Mouse (Mus musculus) right cerebral cortex, postnatal 10 days (tissue): ENCODE data around the gene Gpatch1.

Experiments used
- DNase-seq, 2 experiments: peaks; one replicate each; pipeline ENCODE4 v3.0.0; 2021; ENCODE audit warnings: low spot score in 2 of 2

Gpatch1 gene

DNA sequence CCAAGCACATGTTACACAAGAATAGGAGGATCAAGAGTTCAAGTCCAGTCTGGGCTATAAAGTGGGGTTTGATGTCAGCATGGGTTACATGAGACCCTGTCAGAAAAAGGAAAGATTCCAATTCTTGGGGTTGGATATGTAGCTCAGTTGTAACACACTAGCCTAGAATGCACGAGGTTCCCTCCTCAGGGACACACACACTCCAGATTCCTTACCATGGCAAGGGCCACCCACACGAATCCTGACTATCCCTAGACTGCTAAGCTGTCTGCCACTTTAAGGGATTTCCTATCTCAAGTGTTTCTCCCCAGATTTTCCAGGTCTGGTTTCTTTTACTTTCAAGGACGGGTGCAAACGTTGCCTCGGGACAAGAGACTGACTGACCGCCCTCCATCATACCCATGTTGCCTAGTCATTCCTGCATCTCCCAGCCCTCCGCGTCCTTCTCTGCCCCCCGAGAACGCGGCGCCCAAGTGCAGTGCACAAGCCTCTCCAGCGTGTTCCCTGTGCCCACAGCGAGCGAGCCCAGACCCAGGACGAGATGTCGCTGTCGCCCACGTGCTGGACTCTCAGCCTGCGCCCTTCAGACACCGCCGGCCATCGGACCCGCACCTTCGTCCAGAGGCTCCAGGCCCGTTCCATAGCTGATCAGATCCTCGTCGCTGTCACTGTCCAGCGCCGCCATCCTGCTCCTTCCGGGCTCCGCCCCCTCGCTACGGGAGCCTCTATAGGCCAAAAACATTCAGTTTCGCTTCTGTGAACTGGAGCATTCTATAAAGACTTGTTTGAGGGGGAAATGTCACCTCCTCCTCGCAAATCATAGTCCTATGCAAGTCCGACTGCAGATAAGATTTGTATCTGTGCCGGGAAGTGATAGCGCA lies at the start of gene Gpatch1:
Gpatch1 (minus strand) TSS at position 712 of the 881 bp plus-strand sequence.
- DNase-seq = peak; percentile 96 to 98

DNA sequence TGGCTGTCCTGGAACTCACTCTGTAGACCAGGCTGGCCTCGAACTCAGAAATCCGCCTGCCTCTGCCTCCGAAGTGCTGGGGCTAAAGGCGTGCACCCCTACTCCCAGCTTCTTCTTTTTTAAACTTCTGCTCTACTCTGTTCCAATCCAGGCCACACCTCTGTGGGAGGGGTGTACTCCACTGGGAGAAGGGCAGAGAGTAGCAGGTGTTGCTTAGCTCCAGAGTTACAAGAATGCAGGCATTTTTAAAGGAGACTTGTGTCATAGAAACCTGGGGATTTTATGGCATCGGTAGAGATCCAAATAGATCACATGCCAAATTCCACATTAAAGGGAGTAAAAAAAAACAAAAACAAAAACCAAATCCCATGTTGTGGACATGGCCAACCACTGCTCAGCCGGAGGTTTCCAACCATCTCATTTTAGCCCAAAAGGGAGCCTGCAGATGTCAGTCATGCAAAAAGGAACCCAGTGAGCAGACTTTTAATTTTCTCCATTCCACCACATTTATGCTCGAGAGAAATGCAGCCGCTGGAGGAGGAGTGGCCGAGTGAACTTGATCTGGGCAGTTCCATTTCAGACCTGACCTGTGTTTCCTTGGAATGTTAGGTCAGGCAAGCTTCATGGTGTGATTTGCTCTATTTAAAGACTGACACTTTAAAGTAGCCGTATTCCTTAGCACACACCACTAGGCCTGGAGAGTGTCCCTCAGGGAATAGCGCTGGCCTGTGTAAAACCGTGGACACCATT lies 47.1 kb upstream of the Gpatch1 start:
- no peak for DNase-seq

DNA sequence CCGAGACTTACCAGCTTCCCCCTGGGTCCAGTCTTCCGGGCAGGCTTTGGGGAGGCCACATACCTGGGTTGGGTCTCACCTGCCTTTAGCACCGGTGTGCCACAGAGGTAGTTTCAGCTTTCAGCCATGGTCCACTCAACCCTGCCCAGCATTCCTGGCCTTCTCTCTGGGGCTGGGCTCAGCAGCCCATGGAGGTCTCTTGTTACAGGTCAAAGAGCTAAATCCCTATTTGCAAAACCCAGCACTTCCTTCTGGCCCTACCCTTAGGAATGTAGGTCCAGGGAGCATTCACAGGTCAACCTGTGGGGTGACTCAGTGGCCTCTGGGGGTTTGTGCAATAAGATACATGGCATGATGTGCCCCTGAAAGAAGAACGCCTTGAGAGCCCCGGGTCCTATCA lies 44.6 kb upstream of the Gpatch1 start:
- no peak for DNase-seq

- no peak for DNase-seq
These were observed 44.0 kb upstream of the Gpatch1 start for GRCm38 (mm10) chr7:35362253-35362652.

GRCm38 (mm10) chr7:35357621-35358020 lies 39.4 kb upstream of the Gpatch1 start:
- no peak for DNase-seq

DNA sequence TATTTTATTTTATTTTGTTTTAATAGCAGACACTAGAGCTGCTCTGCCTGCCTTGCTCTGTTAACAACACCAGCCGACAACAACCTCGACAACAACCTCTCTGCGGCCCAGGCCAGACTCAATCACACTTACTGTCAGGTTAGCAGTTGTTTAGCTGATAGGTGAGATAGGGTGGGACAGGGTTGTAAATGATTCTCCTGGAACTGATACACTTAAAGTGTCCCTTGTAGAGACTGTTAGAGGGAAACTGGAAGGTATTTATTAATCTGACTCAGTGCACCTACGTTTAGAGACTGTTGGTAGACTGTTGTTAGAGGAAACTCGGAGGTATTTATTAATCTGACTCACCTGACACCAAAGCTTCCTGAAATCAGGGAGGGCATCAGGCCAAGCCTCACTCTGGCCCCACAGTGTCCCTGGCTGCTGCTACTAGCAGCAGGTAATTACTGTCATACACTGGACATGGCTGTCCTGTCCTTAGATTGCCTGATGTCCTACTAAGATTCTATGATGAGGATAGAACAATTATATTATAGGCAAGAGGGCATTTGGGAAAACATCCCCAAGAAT lies 37.1 kb upstream of the Gpatch1 start:
- no peak for DNase-seq

- DNase-seq = no peak
These were observed 35.1 kb upstream of the Gpatch1 start for GRCm38 (mm10) chr7:35353306-35353705.

GRCm38 (mm10) chr7:35351155-35351554 lies 32.9 kb upstream of the Gpatch1 start:
- DNase-seq = no peak

DNA sequence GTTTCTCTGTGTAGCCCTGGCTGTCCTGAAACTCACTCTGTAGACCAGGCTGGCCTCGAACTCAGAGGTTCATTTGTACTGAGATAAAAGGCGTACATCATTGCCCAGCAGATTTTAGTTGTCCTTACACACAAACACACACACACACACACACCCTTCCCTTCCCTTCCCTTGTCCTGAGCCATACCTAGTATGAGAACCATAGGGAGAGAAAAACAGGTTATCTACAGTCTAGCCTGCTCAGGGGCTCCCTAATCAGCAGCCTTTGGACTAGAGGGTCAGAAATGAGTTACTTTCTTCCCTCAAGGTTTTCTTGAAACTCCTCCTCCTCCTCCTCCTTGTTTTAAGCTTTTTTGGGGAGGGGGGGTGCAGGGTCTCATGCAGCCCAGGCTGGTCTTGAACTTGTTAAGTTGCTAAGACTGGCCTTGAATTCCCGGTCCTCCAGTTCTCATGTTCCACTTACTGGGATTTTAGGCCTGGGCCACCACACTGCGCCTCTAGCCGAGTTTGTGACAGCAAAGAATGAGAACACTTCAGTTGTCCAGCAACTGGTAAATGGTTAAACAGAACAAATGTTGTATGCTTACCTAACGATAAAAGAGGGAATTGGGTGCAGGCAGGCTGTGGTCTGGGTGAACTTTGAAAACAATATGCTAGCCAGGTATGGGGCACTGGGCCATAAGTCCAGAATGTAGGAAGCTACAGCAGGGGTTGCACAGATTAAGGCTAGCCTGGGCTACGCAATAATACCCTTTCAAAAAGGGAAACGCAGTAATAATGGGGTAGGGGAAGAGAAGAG lies 31.8 kb upstream of the Gpatch1 start:
- DNase-seq = no peak

- no peak for DNase-seq
These were observed 30.8 kb upstream of the Gpatch1 start for GRCm38 (mm10) chr7:35349022-35349421.

- DNase-seq = no peak
These were observed 29.9 kb upstream of the Gpatch1 start for GRCm38 (mm10) chr7:35347918-35348700.

DNA sequence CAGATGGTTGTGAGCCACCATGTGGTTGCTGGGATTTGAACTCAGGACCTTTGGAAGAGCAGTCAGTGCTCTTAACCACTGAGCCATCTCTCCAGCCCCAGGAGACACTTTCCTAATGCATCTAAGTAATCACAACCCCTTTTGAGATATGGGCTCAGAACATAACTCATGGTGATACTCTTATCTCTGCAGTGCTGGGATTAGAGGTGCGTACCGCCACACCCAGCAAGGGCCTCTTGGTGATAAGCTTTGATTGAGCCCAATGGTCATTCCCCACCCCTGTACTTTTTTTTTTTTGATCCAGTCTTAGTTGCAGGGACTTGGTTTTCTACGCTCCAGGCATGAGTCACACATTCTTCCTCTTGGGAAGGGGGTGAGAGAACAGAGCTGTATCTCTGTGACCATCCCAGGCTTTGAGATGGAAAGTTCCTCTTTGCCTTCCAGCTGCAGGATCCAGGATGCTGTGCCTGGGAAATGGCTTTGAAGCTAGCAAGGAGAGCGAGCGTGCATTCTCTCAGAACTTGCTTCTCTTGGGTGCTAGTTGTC lies 26.6 kb upstream of the Gpatch1 start:
- no peak for DNase-seq

DNA sequence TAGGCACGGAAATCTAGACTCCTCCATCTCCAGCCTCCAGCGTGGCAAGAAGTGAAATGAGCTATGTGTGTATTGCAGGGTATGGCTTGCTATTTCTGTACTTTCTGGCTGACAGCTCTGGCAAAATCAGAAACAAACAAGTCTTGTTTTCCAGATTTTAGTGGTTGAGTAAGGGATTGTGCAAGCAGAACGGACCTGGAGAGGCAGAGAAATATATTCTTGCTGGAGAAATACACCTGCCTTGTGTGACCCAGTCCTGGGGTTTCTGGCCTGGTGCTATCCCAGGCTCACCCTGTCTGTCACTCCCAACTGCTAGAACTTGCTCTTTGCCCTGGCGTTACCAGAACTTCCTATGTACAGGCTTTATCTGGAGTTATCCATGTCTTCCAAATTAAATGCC lies 24.3 kb upstream of the Gpatch1 start:
- DNase-seq = peak in 1 of 2 experiments; percentile 33

DNA sequence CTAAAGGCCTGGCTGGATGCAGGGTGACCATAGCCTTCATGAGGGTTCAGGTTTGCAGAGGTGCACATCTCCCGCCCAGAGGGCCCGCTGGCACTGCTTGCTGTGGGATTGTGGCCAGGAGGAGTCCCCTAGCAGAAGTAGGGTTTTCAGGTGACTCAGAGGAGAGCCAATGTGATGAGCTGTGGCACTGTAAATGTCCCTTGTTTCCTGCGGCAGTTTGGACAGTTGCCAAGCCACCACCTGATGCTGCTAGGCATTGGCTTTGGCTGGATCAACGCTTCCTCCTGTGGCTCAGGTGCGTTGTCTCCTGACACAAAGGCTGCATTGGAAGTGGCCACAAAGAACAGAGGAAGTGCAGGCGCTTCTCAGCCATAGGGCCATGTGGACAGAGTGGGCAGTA lies 23.0 kb upstream of the Gpatch1 start:
- DNase-seq = peak in 1 of 2 experiments; percentile 30

DNA sequence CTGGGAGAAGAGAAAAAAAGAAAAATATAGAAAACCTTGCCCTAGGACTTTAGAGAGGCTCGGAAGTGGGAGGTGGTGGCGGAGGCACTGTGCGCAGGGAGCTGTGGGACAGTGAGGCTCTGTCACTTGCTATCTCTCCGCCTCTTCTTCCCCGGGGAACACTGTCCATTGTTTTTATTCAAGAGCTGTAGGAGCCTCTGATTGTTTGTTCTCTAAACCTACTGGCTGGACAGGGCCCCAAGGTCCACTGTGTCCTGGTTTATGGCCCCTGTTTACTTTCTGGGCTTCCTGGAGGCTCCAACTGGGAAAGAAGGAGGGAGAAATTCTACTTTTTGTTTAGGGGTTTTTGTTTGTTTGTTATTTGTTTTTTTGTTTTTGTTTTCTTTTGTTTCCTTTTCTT lies 22.0 kb upstream of the Gpatch1 start:
- no peak for DNase-seq

- DNase-seq = peak; percentile 34 to 40
These were observed 16.6 kb upstream of the Gpatch1 start for GRCm38 (mm10) chr7:35334527-35335452.

- DNase-seq = peak; percentile 98 to 99
These were observed 15.7 kb upstream of the Gpatch1 start, which contains the start of gene Rhpn2 for GRCm38 (mm10) chr7:35333692-35334526. Rhpn2 (plus strand) TSS chr7:35334170.

- DNase-seq = peak; percentile 66 to 68
These were observed 15.0 kb upstream of the Gpatch1 start for GRCm38 (mm10) chr7:35333231-35333651.
